Mouse (Mus musculus) frontal cortex, adult 2 months (tissue): Measurements from ENCODE around the gene Map3k4. TPM values are rescaled to one million over a fixed set of nuclear protein-coding genes. Genes with fewer than 3 reads are reported as not detected.
A peak's percentile ranks its signal among the peaks of the same experiment; 100 is the strongest.
"Not testable (repeated sequence)": the region's sequence is repeated elsewhere in the genome, so short reads cannot be mapped to it uniquely, and the experiment has no call there.

Experiments used
- DNase-seq, 2 experiments: peaks; one replicate each; pipeline ENCODE4 v3.0.0; 2022; ENCODE audit warnings: low spot score in 1 of 2; ENCODE audit errors: extremely low spot score in 1 of 2
- polyA plus RNA-seq: library from polyadenylated mRNA; depleted of rRNA; stranded (reverse); fragments of >200 nt; gene quantifications from 2 replicates; pipeline ENCODE4 v1.2.3, GENCODE M21; 2012

The Map3k4 gene
- polyA plus RNA-seq, 1 experiment: 29.0 TPM

DNA sequence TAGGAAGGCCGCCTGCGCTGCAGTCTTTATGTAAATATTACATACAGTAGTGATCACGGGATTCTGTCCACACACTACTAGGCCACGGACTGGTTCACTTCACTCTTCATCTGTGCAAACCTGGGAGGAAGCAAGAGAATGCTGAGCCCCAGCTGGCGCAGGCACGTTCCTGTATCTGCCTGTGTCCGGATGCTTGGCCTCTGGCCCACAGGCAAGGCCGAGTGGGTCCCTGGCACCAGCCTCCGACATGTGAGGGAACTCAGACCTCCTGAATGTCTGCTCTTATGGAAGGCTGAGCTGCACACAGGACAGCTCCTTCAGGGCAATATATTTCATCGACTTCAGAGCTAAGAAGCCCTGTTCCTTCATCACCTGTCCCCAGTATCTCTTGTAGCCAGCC is 90.6 kb downstream of the Map3k4 start:
- DNase-seq: no peak

DNA sequence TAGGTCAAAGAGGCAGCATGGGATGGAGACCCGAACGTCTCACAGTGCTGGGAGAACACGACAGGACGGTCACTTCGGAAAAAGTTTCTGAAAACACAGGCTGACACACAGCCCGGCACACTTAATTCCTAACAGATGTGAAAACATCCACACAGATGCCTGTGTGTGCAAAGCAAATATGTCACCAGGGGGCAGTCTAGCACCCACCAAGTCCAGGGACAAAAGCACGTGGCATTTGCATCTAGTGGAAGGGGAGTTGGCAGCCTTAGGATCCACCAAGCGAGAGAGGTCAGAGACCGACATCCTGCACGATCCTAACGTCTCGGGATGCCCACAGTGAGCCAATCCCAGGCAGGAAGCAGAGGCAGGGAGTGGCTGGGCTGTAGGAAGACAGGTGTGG is 92.0 kb downstream of the Map3k4 start:
- DNase-seq: peak in 1 of 2 experiments; percentile 58

DNA sequence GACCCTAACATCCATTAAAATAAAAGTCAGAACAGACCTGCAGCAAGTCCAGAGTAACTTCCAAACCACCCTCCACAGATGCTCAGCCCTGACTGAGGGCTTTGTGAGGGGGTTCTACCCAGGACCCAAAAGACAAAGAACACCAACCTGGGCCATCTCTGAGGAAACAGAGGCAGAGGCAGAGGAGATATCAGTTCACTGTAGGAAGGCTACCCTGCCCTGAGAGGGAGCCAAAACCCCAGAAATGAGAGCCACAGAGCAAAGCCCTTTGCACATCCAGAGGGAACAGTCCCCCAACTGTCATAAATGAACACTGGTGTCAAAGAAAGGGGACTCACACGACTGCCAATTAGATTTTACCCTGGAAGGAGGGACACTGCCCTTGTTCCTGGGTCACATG is 93.4 kb downstream of the Map3k4 start:
- no peak for DNase-seq

DNA sequence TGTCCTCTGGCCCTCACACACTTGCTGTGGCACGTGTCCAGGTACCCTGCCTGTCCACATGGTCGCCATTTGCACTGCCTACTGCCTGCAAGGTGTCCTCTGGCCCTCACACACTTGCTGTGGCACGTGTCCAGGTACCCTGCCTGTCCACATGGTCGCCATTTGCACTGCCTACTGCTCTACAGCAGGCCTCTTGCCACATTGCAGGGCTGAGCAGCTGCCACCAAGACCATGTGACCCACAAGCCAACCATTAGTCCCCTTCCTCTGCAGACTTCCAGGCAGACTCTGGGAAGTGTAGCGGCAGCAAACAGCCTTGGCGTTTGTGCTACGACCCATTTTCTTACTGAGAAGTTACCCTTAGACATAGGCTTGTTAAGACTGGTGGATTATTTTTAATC is 94.0 kb downstream of the Map3k4 start:
- DNase-seq: not testable (repeated sequence)

DNA sequence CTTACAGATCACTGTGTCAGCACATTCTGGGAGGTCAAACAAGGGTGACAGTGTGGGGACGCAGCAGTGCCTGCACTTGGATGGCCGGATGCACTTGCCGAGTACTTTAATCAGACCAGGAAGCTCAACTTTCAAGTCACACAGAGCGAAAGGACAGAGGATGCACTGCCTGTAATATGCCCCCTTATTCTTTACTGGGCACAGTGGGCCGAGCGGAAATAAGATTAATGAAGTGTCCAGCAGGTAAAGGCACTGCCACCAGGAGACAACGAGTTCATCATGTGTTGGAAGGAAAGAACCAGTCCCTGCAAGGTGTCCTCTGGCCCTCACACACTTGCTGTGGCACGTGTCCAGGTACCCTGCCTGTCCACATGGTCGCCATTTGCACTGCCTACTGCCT is 94.5 kb downstream of the Map3k4 start:
- DNase-seq: no peak

DNA sequence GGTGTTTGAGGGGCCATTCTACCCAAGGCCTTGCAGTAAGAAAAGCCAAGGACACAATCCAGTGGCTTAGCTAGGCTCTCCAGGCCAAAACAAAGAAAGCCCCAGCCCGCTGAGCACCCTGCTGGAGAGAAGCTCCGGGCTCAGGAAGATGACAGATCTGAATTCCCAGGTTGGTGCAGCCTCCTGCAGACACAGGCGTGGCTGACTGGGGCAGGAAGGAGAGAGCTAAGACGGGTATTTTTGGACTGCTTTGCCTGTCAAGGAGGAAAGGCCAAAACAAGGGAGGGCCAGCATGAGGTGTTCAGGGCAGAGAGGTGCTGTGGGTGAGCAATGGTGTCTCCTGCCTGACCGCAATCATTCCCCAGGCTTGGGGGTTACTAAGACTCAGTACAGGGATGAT is 94.9 kb downstream of the Map3k4 start:
- DNase-seq: no peak

DNA sequence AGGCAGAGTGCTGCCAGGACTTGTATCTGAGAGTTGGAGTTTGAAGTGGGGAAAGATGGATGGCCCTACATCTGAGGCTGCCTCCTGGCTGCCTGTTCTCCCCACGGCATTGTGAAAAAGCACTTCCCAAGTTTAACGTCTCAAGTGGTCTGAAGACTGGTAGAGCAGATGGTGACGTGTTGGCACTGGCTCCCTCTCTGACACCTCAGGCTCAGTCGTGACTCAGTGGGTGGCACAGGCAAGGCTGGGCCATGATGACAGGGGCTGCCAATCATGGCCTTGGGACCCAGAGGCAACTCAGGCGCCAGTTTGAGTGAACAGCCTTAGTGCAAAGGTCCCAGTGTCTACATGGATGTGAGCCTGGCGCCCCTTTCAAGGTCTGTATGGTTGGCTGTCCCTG is 96.7 kb downstream of the Map3k4 start:
- DNase-seq: peak; percentile 60 to 78

DNA sequence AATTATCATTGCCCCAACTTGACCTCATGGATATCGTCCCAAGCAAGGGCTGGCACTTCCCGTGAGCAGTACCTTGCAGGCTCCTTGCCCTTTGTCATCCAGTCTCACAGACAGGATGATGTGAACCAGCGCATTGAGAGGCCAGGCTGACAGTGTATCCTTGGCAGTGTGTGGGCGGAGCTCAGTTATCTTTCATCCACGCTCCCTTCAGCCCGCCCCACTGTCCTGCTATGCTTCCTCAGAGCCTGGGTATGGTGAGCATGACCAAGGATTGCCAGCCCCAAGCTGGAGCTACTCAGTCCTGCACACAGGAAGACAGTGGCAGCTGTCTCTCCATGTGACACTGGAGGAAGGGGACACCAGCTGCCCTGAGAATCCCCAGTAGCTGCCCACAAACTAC is 102.4 kb downstream of the Map3k4 start:
- no peak for DNase-seq

DNA sequence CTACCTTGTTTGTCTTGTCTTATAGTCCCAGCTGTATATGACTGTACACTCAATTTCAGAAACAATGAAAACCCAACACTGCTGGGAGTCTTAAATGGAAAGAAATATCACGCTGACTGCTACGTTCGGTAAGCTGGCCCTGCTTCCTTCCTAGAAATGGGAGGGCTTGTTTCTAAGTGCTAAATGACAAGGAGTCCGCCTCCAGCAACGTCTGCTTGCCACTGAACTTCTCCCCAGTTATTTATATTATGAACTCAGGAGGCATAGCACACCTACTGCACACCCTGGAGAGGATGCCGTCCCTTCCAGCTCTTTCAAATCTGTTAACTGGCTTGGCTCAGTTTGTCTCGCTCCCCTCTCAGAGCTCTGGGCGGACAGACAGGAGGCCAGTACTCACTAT is 105.2 kb downstream of the Map3k4 start:
- peak in 1 of 2 experiments; percentile 66 for DNase-seq

DNA sequence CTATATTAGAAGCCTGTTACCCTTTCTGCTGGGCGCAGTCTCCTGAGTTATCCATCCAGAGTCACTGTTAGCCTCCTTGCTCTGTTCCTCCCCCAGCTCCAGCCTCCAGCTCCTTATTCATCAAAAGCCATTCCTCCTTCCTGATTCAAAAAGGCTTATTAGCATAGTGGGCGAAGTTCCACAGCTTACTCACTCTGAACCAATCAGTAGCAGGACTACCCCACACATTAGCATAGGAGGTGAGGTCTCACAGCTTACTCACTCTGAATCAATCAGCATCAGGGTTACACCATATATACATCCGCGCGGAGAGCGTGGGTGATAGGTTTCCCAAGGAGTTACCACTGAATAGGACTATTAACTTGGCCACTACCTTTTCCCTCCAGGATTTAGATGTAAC is 106.3 kb downstream of the Map3k4 start:
- peak in 1 of 2 experiments; percentile 79 for DNase-seq

DNA sequence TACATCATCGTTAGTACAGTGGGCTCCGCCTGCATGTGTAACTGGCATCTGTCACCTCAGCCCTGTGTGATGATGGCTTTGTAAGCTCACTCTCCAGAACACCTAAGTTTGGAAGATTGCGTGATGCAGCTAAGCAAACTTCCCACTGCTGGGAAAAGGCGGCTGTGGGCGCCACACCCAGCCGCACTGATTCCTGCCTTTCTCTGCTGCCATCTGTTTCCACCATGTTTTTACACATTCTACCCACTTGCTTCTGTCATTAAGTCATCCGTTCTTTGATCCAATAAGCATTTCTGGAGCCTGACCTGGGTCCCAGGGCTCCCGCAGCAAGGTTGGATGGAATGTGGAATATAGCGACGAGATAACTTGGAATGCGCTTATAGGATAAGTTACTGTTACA is 106.7 kb downstream of the Map3k4 start:
- DNase-seq: peak in 1 of 2 experiments; percentile 54

DNA sequence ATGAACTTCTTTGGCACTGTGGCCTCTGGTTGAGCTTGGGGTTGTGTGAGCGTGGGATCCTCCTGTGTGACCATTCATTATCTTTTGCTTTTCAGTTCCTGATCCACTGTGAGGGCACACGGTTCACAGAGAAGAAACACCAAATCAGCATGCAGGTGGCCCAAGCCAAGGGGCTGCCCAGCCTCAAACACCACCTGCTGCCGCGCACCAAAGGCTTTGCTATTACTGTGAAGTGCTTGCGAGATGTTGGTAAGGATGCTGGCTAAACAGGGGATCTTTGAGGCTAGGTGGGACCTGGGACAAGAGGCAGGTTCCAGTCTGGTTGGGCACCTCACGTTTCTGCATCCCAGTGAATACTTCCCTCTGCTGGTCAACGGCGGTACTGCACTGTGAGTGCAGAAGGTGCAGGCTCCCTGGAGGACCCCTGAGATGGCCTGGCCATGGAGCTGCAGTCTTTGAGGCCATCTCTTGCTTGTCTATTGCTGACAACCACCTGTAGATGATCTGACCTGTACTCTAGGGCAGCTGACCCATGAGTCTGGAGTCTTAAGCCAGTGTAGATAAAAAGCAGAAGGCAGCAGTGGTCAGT is 108.0 kb downstream of the Map3k4 start:
- DNase-seq: peak; percentile 62 to 93

DNA sequence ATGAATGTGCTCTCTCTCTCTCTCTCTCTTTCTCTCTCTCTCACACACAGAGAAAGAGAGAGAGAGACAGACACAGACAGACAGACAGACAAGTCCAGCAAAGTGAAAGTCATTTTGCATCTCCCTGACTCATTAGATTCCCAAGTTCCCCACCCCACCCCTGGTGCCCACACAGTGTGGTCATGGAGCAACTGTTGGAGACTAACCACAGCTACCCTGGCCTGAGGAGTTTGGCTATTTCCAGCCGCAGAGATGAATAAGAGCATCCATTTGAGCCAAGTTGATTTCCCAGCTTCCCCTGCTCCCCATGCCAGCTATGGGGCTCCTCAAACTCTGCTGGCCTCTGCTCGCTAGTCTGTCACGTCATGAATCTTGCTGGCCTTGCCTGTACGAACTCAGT is 109.1 kb downstream of the Map3k4 start:
- no peak for DNase-seq

DNA sequence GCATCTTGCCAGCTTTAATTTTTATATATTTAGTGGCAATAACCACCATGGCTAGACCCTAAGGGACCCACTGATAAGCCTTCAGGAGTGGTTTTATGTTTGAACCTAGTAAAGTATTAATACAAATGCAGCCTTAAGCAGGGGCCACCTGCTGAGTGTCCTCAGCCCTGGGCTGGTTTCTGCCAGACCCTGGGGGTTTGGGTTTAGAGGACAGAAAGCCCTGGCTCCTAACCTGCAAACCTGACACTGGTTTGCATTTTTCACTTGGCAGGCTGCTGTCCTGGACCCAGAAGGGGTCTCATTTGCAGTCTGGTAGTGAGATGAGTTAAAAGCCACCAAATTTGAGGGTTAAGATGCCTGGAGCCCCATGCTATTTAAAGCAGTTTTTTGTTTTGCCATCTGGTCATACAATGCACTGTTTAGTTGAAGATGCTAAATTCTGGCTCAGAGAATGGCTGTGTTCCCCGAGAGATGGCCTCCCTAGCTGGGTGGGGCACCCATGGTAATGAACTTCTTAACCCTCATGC is 111.5 kb downstream of the Map3k4 start:
- no peak for DNase-seq

DNA sequence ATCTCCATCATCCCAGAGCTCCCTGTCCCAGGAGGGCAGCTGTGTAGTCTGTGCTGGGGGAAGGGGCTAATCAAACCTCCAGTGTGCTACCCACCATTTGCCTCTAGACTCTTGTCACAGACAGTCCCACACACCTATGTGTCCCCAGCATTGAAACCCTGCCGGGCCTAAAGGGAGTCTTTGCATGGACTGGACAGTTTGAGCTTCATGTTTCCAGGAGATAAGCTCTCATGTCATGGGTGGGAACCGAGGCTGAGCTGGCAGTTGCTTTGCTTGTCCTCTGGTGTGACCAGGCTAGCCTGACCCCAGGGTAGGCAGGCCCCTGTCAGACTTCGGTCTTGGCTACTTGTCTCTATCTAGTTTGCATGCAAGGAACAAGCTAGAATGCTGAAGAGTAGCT is 112.3 kb downstream of the Map3k4 start:
- no peak for DNase-seq

DNA sequence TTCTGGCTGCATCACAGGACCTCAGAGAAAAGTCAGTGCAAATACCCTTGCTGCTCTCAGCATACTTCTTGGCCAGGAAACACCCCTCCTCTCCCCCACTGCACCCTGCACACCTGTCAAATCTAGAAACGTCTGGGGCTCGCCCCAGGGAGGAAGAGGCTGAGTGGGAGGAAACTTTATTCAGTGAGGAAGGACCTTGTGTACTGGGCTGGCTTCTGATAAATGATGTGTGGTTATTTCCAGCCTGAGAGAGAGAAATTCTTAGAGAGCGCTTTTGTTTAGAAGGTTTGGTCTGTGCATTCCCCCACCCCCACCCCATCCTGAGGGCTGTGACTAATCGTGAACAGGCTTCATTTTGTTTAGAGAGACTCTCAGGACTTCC is 112.9 kb downstream of the Map3k4 start:
- no peak for DNase-seq

DNA sequence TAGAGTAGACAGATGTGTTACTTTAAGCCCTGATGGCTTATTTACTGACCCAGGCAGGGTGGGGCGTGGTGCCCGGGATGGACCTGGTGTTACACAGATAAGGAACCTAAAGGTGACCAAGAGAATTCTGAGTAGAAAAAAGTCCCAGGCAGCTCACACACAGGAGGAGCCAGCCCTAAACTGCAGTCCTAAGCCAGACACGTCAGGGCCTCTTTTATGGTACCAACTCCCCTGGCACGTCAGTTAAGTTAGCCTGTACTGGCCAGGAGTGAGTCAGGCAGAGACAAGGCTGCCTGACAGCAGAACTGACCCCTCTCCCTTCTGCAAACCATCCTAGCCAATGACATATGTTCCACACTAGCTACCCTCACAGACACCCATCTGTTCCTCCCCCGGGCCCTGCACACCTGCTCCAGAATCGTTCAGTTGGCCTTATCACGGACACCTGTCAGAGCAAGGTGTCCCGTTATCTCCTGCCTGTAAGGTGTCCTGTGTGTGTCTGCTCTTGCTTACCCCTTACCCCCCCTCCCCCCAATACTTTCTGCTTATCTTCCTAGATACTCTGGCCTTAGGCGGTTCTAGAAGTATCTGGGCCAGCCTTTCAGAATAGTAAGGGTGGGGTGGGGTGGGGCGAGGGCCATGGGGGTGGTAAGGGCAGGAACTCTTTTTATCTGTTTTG is 113.4 kb downstream of the Map3k4 start:
- DNase-seq: no peak

DNA sequence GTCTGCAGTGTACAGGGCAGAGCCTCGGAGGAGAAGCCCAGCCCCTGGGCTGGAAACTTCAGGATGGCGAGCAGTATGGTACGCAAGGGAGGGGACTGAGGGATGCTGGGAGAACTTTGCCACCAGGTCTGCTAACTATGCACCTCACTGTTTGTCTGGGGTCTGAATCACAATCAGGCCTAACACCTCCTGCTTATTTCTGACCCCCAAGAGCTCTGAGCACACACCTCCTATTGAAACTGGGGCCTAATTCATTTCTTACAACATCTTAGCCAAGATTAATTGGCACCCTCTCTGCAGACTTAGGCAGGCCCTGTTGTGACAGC is 113.9 kb downstream of the Map3k4 start:
- no peak for DNase-seq

DNA sequence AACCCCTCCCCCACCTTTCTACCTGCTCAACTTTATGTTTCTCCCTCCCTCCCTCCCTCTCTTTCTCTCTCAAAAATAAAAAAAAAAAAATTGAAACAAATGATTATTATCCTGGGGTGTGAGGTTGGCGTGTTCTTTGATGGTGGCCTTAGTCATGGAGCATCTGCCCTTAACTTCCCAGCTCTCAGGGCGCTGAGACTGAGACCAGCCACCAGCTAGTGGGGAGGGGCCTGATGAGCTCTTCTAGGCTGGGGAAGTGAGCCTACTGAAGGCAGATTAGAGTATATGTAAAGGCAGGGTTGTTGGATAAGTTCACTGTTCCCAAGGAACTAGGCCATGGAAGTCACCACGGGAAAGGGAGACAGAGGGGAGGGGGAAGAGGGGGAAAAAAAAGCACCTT is 114.3 kb downstream of the Map3k4 start:
- DNase-seq: no peak

DNA sequence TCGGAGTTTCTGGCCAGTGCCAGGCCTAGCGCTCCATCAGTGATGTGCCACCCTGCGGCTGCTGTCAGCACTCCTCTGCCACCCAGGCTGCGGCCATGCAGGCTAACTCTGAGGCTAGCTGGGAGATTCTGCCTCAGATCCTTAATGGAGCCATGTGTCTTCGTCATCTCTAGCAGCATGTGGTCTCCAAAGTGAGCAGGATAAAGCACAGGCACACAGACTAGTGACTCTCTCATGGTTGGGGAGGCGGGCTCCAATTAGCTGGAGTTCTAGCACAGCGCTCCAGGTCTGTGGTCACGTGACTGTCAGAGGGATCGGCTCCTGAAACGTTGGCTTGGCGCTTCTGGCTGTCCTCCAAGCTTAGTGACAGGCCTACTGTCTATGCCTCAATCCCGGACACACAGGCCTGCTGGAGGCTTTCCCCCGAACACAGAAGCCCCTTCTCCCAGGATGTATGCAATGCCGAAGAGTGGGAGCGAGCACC is 115.1 kb downstream of the Map3k4 start:
- no peak for DNase-seq

DNA sequence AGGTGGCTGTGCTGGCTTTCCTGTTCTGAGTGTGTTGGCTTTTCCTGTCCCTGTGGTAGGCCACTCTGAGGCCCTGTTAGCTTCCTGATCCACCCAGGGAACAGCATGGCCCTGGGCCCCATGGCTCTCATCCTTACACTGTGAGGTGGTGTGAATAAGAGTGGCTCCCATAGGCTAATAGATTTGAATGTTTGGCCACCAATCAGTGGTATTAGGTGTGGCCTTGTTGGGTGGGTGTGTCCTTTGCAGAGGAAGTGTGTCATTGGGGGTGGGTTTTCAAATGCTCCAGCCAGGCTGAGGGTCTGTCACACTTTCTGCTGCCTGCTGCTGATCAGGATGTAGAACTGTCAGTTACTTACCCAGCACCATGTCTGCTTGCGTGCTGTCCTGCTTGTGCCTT is 117.5 kb downstream of the Map3k4 start:
- DNase-seq: no peak

DNA sequence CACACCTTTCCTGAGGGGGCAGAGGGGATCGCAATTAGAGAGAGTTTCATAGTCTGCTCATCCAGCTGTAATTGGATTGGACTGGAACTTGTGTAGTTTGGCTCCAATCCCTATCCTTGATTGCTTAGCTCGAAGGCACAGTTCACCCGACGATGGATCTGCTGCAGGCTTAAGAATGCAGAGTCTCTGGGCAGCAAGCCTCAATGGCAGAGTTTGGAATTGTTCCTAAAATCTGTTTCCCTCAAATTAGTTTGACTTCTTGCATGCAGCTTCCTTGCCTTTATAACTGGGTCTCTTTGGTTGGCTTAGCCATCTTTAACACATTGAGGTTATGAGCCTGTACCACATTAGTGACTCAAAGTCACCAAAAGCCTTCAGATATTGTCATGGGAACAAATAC is 118.7 kb downstream of the Map3k4 start:
- DNase-seq: no peak
